Mouse (Mus musculus): ENCODE data around the gene Obp1a.

Gene Obp1a

GRCm38 (mm10) chrX:78091274-78091673 lies at the start of gene Obp1a:
TSS of gene Obp1a (minus strand) at chrX:78091374.
- DNase-seq: no peak

- no peak for DNase-seq
These were observed 34.0 kb upstream of the Obp1a start, which contains the start of gene Gm5938 for GRCm38 (mm10) chrX:78125167-78125566. TSS of gene Gm5938 (plus strand) at chrX:78125467.

Measured in right cerebral cortex, postnatal 25 days (tissue).